Mouse (Mus musculus) megakaryocyte, adult 5-6 weeks (primary cell): ENCODE data around the gene Plin4. TPM values are rescaled to one million over a fixed set of nuclear protein-coding genes. Genes with fewer than 3 reads are reported as not detected.
"Not testable (repeated sequence)": the region's sequence is repeated elsewhere in the genome, so short reads cannot be mapped to it uniquely, and the experiment has no call there.

Experiments
- ATAC-seq: 2 replicates; pipeline ENCODE4 v1.8.0; 2016; ENCODE audit warnings: mild to moderate bottlenecking, inconsistent platforms; ENCODE audit not compliant: poor library complexity, severe bottlenecking
- total RNA-seq, 2 experiments: library from RNA; stranded (forward) in 1 of 2; stranded (reverse) in 1 of 2; fragments of 153-499, 151-499 nt in 1 of 2; fragments of 221-1000, 200-1000 nt in 1 of 2; gene quantifications; 2 replicates each; pipeline versions ENCODE4 v1.2.3 to v1.2.4; 2015 to 2017

Plin4 gene
- total RNA-seq, 2 experiments from 2014 or later = 0.09 to 0.18 TPM

DNA sequence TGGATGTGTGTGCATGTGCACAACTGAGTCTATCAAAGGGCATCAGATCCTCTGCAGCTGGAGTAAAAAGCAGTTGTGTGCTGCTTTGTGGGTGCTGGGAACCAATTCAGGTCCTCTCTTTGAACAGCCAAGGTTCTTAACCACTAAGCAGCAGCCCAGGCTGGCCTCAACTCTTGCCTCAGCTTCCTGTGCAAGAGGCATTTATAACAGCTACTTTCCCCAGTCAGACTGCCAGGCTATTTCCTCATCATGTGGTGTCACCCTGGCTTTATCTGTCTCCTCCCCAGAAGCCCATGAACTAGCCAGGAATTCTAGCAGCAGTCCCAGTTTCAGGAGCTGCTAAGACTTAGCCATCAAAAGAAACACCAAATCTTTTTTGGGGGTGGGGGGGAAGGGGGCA, 43.2 kb downstream of the Plin4 start:
- peak; percentile 45; the same call in 1 of the 2 replicates for ATAC-seq

DNA sequence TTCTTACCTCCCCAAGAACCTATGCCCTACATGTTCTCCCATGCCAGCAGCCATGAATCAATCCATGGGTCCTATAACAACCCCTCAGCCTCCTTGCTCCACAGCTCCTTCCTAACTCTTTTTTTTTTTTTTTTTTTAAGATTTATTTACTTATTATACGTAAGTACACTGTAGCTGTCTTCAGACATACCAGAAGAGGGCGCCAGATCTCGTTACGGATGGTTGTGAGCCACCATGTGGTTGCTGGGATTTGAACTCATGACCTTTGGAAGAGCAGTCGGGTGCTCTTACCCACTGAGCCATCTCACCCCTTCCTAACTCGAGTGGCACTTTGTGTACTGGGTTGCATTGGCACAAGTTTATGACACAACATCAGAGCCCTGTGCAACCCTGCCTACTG, 43.9 kb downstream of the Plin4 start:
- ATAC-seq = not testable (repeated sequence)

GRCm38 (mm10) chr17:56062081-56062480, 47.5 kb downstream of the Plin4 start:
- no peak for ATAC-seq

- ATAC-seq = no peak
These were observed 52.1 kb downstream of the Plin4 start for GRCm38 (mm10) chr17:56057381-56058120.

DNA sequence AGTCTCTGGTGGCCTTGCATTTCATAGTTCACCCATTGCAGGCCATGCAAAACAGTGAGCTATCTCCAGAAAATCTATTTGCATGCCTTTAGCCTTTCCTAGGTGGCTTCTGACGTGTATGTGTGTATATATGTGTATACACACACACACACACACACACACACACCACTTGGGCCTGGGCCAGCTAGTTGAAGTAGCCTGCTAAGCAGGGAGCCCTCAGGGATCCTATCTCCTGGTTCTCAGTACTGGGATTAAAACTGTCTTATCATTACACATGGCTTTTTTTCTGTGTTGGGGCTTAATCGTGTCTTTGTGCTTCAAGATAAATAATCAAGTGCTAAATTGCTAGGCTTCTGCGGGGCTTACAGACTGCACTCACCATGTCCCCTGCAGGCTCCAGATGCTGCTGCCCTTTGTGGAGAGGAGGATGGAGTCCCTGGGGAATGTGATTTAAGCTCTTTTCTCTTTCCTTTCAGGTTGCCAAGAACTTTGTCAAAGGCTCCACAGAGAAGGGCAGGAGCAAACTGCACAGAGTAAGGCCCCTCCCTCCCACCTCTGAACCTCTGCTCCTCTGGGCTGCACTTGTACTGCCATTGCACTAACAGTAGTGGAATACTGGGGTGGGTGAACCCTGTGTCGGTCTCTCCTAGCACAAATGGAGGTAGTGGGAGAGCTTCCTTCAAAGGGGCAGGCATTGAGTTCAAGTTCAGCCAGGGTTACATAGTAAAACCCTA, 53.5 kb downstream of the Plin4 start:
- no peak for ATAC-seq

GRCm38 (mm10) chr17:56054938-56055337, 54.7 kb downstream of the Plin4 start:
- ATAC-seq = no peak

- no peak for ATAC-seq
These were observed 58.2 kb downstream of the Plin4 start for GRCm38 (mm10) chr17:56051369-56051768.

Other genes starting within 250 kb of the Plin4 start
- gene Zfp119a, start 230.9 kb downstream of the Plin4 start, total RNA-seq (2015) = 8.7 and 9.9 TPM in 2 replicates
- gene Zfp119a, start 230.9 kb downstream of the Plin4 start, total RNA-seq (2017) = 7.4 and 8.1 TPM in 2 replicates
- 20.7 and 21.0 TPM in 2 replicates for gene Zfp959, start 217.7 kb downstream of the Plin4 start, total RNA-seq (2015)
- 8.9 and 10.6 TPM in 2 replicates for gene Zfp959, start 217.7 kb downstream of the Plin4 start, total RNA-seq (2017)
- 9.1 and 12.0 TPM in 2 replicates for gene Zfp119b, start 160.3 kb downstream of the Plin4 start, total RNA-seq (2015)
- gene Zfp119b, start 160.3 kb downstream of the Plin4 start, total RNA-seq (2017) = 4.6 and 7.0 TPM in 2 replicates
- gene Ebi3, start 157.2 kb downstream of the Plin4 start, total RNA-seq (2015) = 31.8 and 36.1 TPM in 2 replicates
- 16.6 and 34.0 TPM in 2 replicates for gene Ebi3, start 157.2 kb downstream of the Plin4 start, total RNA-seq (2017)
- 6.3 and 10.9 TPM in 2 replicates for gene Yju2, start 150.7 kb downstream of the Plin4 start, total RNA-seq (2015)
- 14.7 and 17.1 TPM in 2 replicates for gene Yju2, start 150.7 kb downstream of the Plin4 start, total RNA-seq (2017)
- gene Shd, start 139.3 kb downstream of the Plin4 start, total RNA-seq (2015) = not detected in 2 replicates
- gene Shd, start 139.3 kb downstream of the Plin4 start, total RNA-seq (2017) = 0.88 TPM in 1 of 2 replicates, not detected in the other
- not detected in 2 replicates for gene Fsd1, start 123.3 kb downstream of the Plin4 start, total RNA-seq (2015)
- not detected in 2 replicates for gene Fsd1, start 123.3 kb downstream of the Plin4 start, total RNA-seq (2017)
- 0.25 and 0.62 TPM in 2 replicates for gene Stap2, start 104.2 kb downstream of the Plin4 start, total RNA-seq (2015)
- gene Stap2, start 104.2 kb downstream of the Plin4 start, total RNA-seq (2017) = 0.22 and 0.24 TPM in 2 replicates
- 23.2 and 28.6 TPM in 2 replicates for gene Mpnd, start 104.1 kb downstream of the Plin4 start, total RNA-seq (2015)
- 95.5 and 112 TPM in 2 replicates for gene Mpnd, start 104.1 kb downstream of the Plin4 start, total RNA-seq (2017)
- gene Sh3gl1, start 73.2 kb downstream of the Plin4 start, total RNA-seq (2015) = 21.7 and 22.3 TPM in 2 replicates
- gene Sh3gl1, start 73.2 kb downstream of the Plin4 start, total RNA-seq (2017) = 28.4 and 35.0 TPM in 2 replicates
- 8.1 and 9.6 TPM in 2 replicates for gene Chaf1a, start 69.4 kb downstream of the Plin4 start, total RNA-seq (2015)
- gene Chaf1a, start 69.4 kb downstream of the Plin4 start, total RNA-seq (2017) = 18.3 and 22.2 TPM in 2 replicates
- 12.9 and 13.2 TPM in 2 replicates for gene Ubxn6, start 34.8 kb downstream of the Plin4 start, total RNA-seq (2015)
- gene Ubxn6, start 34.8 kb downstream of the Plin4 start, total RNA-seq (2017) = 17.0 and 30.7 TPM in 2 replicates
- 14.9 and 17.9 TPM in 2 replicates for gene Hdgfl2, start 30.2 kb downstream of the Plin4 start, total RNA-seq (2015)
- gene Hdgfl2, start 30.2 kb downstream of the Plin4 start, total RNA-seq (2017) = 43.4 and 52.8 TPM in 2 replicates
- gene Plin5, start 7.8 kb upstream of the Plin4 start, total RNA-seq (2015) = 0.18 TPM in 1 of 2 replicates, not detected in the other
- 0.45 TPM in 1 of 2 replicates, not detected in the other for gene Plin5, start 7.8 kb upstream of the Plin4 start, total RNA-seq (2017)
- 17.6 and 20.1 TPM in 2 replicates for gene Lrg1, start 12.2 kb upstream of the Plin4 start, total RNA-seq (2015)
- gene Lrg1, start 12.2 kb upstream of the Plin4 start, total RNA-seq (2017) = 23.9 and 33.9 TPM in 2 replicates
- 1.5 TPM in 2 replicates for gene Sema6b, start 30.5 kb upstream of the Plin4 start, total RNA-seq (2015)
- 2.0 and 2.7 TPM in 2 replicates for gene Sema6b, start 30.5 kb upstream of the Plin4 start, total RNA-seq (2017)
- 4.3 and 4.4 TPM in 2 replicates for gene Tnfaip8l1, start 52.7 kb upstream of the Plin4 start, total RNA-seq (2015)
- 3.2 and 4.8 TPM in 2 replicates for gene Tnfaip8l1, start 52.7 kb upstream of the Plin4 start, total RNA-seq (2017)
- gene Mydgf, start 74.1 kb upstream of the Plin4 start, total RNA-seq (2015) = 27.0 and 32.5 TPM in 2 replicates
- gene Mydgf, start 74.1 kb upstream of the Plin4 start, total RNA-seq (2017) = 25.7 and 29.1 TPM in 2 replicates
- 25.4 and 26.2 TPM in 2 replicates for gene Dpp9, start 109.1 kb upstream of the Plin4 start, total RNA-seq (2015)
- gene Dpp9, start 109.1 kb upstream of the Plin4 start, total RNA-seq (2017) = 17.3 and 18.1 TPM in 2 replicates
- 10.2 and 11.8 TPM in 2 replicates for gene Fem1a, start 147.0 kb upstream of the Plin4 start, total RNA-seq (2015)
- 15.7 and 16.9 TPM in 2 replicates for gene Fem1a, start 147.0 kb upstream of the Plin4 start, total RNA-seq (2017)
- 14.3 and 15.0 TPM in 2 replicates for gene Ticam1, start 167.0 kb upstream of the Plin4 start, total RNA-seq (2015)
- gene Ticam1, start 167.0 kb upstream of the Plin4 start, total RNA-seq (2017) = 6.0 and 6.1 TPM in 2 replicates
- 7.1 and 9.1 TPM in 2 replicates for gene Plin3, start 183.1 kb upstream of the Plin4 start, total RNA-seq (2015)
- 28.3 and 29.2 TPM in 2 replicates for gene Plin3, start 183.1 kb upstream of the Plin4 start, total RNA-seq (2017)
- not detected in 2 replicates for gene Arrdc5, start 190.5 kb upstream of the Plin4 start, total RNA-seq (2015)
- not detected in 2 replicates for gene Arrdc5, start 190.5 kb upstream of the Plin4 start, total RNA-seq (2017)
- gene Uhrf1, start 193.5 kb upstream of the Plin4 start, total RNA-seq (2015) = 39.3 and 52.3 TPM in 2 replicates
- 83.7 and 101 TPM in 2 replicates for gene Uhrf1, start 193.5 kb upstream of the Plin4 start, total RNA-seq (2017)
- gene Kdm4b, start 216.3 kb upstream of the Plin4 start, total RNA-seq (2015) = 8.0 and 10.8 TPM in 2 replicates
- gene Kdm4b, start 216.3 kb upstream of the Plin4 start, total RNA-seq (2017) = 6.7 and 7.1 TPM in 2 replicates